In the genomic region with DNA sequence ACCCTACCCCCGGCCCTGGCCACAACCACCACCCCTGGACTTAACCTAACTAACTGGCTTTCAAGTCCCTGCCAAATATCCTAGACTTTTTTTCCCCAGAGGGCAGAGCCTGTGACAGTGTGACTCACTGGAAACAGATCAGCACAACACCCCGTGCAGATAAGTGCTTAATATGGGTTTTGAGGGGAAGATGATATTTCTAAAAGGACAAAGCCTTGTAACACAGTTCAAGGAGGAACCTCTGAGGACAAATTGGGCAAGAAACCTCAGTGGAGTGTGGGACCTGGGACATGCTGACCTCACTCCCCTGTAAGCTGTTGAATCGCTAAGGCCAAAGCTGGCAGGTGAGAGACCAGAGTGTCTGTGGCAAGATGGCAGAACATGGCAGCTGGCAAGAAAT, we compare ENCODE assay signal across 15 mouse cellular contexts. TPM values are rescaled to one million over a fixed set of nuclear protein-coding genes. Genes with fewer than 3 reads are reported as not detected.
A peak's percentile ranks its signal among the peaks of the same experiment; 100 is the strongest.
DNase-seq lines count a peak whose midpoint lies in the region; ATAC-seq lines count a peak whose summit lies in the region.
"Had no signal": no experiment of that assay in that cellular context is flagged by ENCODE, and none has a peak within 500 bp of the region (broad histone marks: within the 10 kb centered on the region; RNA-seq: fewer than 3 reads in every experiment).

No protein-coding gene starts in this region.

- no peaks in the 10 kb centered on the region for H3K36me3 ChIP-seq in forebrain, embryonic 16.5 days (ENCODE audit: control insufficient read depth, insufficient read depth)
- H3K36me3 ChIP-seq in midbrain, embryonic 15.5 days (replicated peaks), result no peaks in the 10 kb centered on the region
- H3K36me3 ChIP-seq in embryonic facial prominence, embryonic 10.5 days (replicated peaks), result no peaks in the 10 kb centered on the region
- H3K36me3 ChIP-seq: G1E; lung, embryonic 15.5 days had no signal

- H3K4me1 ChIP-seq in forebrain, embryonic 16.5 days (replicated peaks; ENCODE audit: control insufficient read depth, insufficient read depth, low read length), result peaks cover 16% of the 10 kb centered on the region
- peaks cover 20% of the 10 kb centered on the region; the same call in 1 of the 2 replicates for H3K4me1 ChIP-seq in midbrain, embryonic 15.5 days
- H3K4me1 ChIP-seq in embryonic facial prominence, embryonic 10.5 days, result peaks cover 5% of the 10 kb centered on the region; the same call in 1 of the 2 replicates
- H3K4me1 ChIP-seq: lung, embryonic 15.5 days had no signal

- peak overlapping the region; percentile 70 for H3K4me2 ChIP-seq in forebrain, embryonic 16.5 days (ENCODE audit: low read length)
- H3K4me2 ChIP-seq in midbrain, embryonic 15.5 days, result peak overlapping the region; percentile 68
- H3K4me2 ChIP-seq: lung, embryonic 15.5 days had no signal

- peak overlapping the region; percentile 22 for H3K4me3 ChIP-seq in forebrain, embryonic 16.5 days (replicated peaks; ENCODE audit: low read length)
- H3K4me3 ChIP-seq in midbrain, embryonic 15.5 days, result peak overlapping the region; percentile 56
- no peak overlapping the region for H3K4me3 ChIP-seq in embryonic facial prominence, embryonic 10.5 days
- H3K4me3 ChIP-seq: gastrocnemius, adult 2 months; heart, adult 2 months; lung, embryonic 15.5 days had no signal

- H3K27ac ChIP-seq in forebrain, embryonic 16.5 days (ENCODE audit: low read length), result no peak overlapping the region
- H3K27ac ChIP-seq in midbrain, embryonic 15.5 days, result no peak overlapping the region
- H3K27ac ChIP-seq in embryonic facial prominence, embryonic 10.5 days (replicated peaks), result no peak overlapping the region
- H3K27ac ChIP-seq: gastrocnemius, adult 2 months; heart, adult 2 months; lung, embryonic 15.5 days had no signal

- ATAC-seq in forebrain, embryonic 16.5 days, result no peak
- ATAC-seq in midbrain, embryonic 15.5 days (replicated peaks), result no peak

- H3K27me3 ChIP-seq in forebrain, embryonic 16.5 days (replicated peaks; ENCODE audit: control insufficient read depth, insufficient read depth, low read length), result no peaks in the 10 kb centered on the region
- H3K27me3 ChIP-seq in midbrain, embryonic 15.5 days (replicated peaks), result no peaks in the 10 kb centered on the region
- peaks cover 24% of the 10 kb centered on the region for H3K27me3 ChIP-seq in embryonic facial prominence, embryonic 10.5 days (replicated peaks; ENCODE audit: low read depth, poor library complexity, severe bottlenecking)
- H3K27me3 ChIP-seq: lung, embryonic 15.5 days had no signal

- no peaks in the 10 kb centered on the region for H3K9me3 ChIP-seq in forebrain, embryonic 16.5 days (ENCODE audit: control insufficient read depth, low read length)
- no peaks in the 10 kb centered on the region for H3K9me3 ChIP-seq in midbrain, embryonic 15.5 days
- H3K9me3 ChIP-seq in embryonic facial prominence, embryonic 10.5 days, result no peaks in the 10 kb centered on the region
- H3K9me3 ChIP-seq: G1E; lung, embryonic 15.5 days had no signal

- no peak overlapping the region for H3K9ac ChIP-seq in forebrain, embryonic 16.5 days (replicated peaks; ENCODE audit: low read depth, low read length)
- H3K9ac ChIP-seq in midbrain, embryonic 15.5 days, result no peak overlapping the region
- H3K9ac ChIP-seq: lung, embryonic 15.5 days had no signal

- 79% methylated on average over 3 of the region's 3 CpGs for WGBS in forebrain, embryonic 16.5 days
- WGBS in midbrain, embryonic 15.5 days, result 83% methylated on average over 3 of the region's 3 CpGs
- WGBS in embryonic facial prominence, embryonic 10.5 days, result 85% methylated on average over 3 of the region's 3 CpGs

- DNase-seq in adrenal gland, postnatal 10 days, result peak; percentile 22
- DNase-seq in adrenal gland, postnatal 4 days (ENCODE audit: low spot score in 2 of 2), result no peak
- DNase-seq in 3T3-L1 (ENCODE audit: low read depth, low spot score), result peak; percentile 18
- no peak for DNase-seq in kidney, postnatal 14 days
- no peak for DNase-seq in embryonic facial prominence, embryonic 10.5 days (ENCODE audit: low spot score)
- DNase-seq in thymus, postnatal 36 days, result no peak
- DNase-seq: gastrocnemius, adult 2 months; heart, adult 2 months; heart, postnatal 14 days; kidney, adult 18-20 months; liver had no signal

RNA-seq across cellular contexts. Expression of a gene that starts 2.6 kb away (rescaled TPM):
- total RNA-seq in adrenal gland, postnatal 10 days (2021), result 10 to 100 TPM; 18.1 to 18.9 TPM
- total RNA-seq in adrenal gland, postnatal 4 days (2021), result 10 to 100 TPM; 42.5 to 49.1 TPM
- 89.3 and 101 TPM in 2 replicates for polyA plus RNA-seq in forebrain, embryonic 16.5 days (2015; fragmentation: Nextera tagmentation; extraction: Ambion mirVana)
- polyA plus RNA-seq in midbrain, embryonic 15.5 days (2015; fragmentation: Nextera tagmentation; extraction: Ambion mirVana), result 94.9 and 98.1 TPM in 2 replicates
- polyA plus RNA-seq in embryonic facial prominence, embryonic 10.5 days (2016; fragmentation: Nextera tagmentation; extraction: Ambion mirVana), result 6.4 and 7.1 TPM in 2 replicates
- total RNA-seq: G1E had no signal

RNA-seq across cellular contexts. Expression of a gene that starts 8.3 kb away (rescaled TPM):
- 100 to 1,000 TPM; 170 to 174 TPM for total RNA-seq in adrenal gland, postnatal 10 days (2021)
- total RNA-seq in adrenal gland, postnatal 4 days (2021), result 100 to 1,000 TPM; 126 to 147 TPM
- 47.7 and 52.7 TPM in 2 replicates for polyA plus RNA-seq in forebrain, embryonic 16.5 days (2015; fragmentation: Nextera tagmentation; extraction: Ambion mirVana)
- polyA plus RNA-seq in midbrain, embryonic 15.5 days (2015; fragmentation: Nextera tagmentation; extraction: Ambion mirVana), result 36.1 and 38.9 TPM in 2 replicates
- 82.9 and 84.3 TPM in 2 replicates for polyA plus RNA-seq in embryonic facial prominence, embryonic 10.5 days (2016; fragmentation: Nextera tagmentation; extraction: Ambion mirVana)

RNA-seq across cellular contexts. Expression of a gene that starts 58.7 kb away (rescaled TPM):
- 10 to 100 TPM; 12.8 to 18.5 TPM for total RNA-seq in adrenal gland, postnatal 10 days (2021)
- 10 to 100 TPM; 25.0 to 28.6 TPM for total RNA-seq in adrenal gland, postnatal 4 days (2021)
- 0.32 and 0.57 TPM in 2 replicates for polyA plus RNA-seq in forebrain, embryonic 16.5 days (2015; fragmentation: Nextera tagmentation; extraction: Ambion mirVana)
- polyA plus RNA-seq in midbrain, embryonic 15.5 days (2015; fragmentation: Nextera tagmentation; extraction: Ambion mirVana), result 0.50 and 0.80 TPM in 2 replicates
- 2.4 TPM in 2 replicates for polyA plus RNA-seq in embryonic facial prominence, embryonic 10.5 days (2016; fragmentation: Nextera tagmentation; extraction: Ambion mirVana)

Comparison
In these comparisons a context has a peak if more than half of its experiments do, and no peak if none do; other contexts are left out.
1. DNase-seq: peak in adrenal gland, postnatal 10 days (single experiment) and 3T3-L1 (single experiment); none in adrenal gland, postnatal 4 days (0 of 2), kidney, postnatal 14 days (single experiment), embryonic facial prominence, embryonic 10.5 days (single experiment) and thymus, postnatal 36 days (0 of 2).
2. RNA of a gene that starts 2.6 kb away (polyA plus RNA-seq): 89.3 to 101 TPM in forebrain, embryonic 16.5 days and 94.9 to 98.1 TPM in midbrain, embryonic 15.5 days; 6.4 to 7.1 TPM in embryonic facial prominence, embryonic 10.5 days; every median in the first group is over 10 times any median in the second.